Mouse (Mus musculus) spleen, adult 12 weeks (tissue): Measurements from ENCODE around the gene Reep1.
A peak's percentile ranks its signal among the peaks of the same experiment; 100 is the strongest.

Experiments
- DNase-seq: peaks from one replicate; pipeline ENCODE4 v3.0.0; 2022; ENCODE audit warnings: low spot score

The Reep1 gene

DNA sequence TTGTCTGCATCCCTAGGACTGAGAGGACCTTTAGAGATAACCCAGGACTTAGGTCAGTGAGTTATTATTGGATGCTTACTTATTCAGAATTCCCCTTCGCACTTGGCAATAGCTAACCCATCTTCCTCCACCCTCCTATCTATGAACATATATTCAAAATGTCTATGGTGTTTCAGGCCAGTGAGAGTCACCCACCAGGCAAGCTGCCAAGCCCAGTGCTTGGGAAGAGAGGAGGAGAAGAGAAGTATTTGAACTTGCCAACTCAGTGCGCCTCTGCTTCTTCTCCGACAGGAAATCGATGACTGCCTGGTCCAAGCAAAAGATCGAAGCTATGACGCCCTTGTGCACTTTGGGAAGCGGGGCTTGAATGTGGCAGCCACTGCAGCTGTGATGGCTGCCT lies 73.1 kb downstream of the Reep1 start:
- no peak for DNase-seq

DNA sequence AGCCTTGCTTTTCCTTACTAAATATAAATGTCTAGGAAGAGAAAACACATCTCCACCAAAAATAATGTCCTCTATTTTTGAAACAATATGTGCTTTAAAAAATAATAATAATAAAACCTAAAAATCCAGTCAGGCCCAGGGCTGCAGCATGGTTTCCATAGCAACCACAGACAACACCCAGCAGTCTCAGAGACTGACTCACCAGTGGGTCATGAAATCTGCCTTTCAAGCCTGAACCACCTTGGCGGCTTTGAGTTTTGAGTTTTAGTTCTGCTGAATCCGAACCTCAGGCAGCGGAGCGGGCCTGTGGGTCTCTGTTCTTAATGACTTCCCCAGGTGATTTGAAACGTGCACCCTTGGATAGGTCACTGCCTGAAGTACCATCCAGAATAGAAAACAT lies 75.8 kb downstream of the Reep1 start:
- DNase-seq: no peak

GRCm38 (mm10) chr6:71788348-71788747 lies 81.0 kb downstream of the Reep1 start:
- DNase-seq: no peak

DNA sequence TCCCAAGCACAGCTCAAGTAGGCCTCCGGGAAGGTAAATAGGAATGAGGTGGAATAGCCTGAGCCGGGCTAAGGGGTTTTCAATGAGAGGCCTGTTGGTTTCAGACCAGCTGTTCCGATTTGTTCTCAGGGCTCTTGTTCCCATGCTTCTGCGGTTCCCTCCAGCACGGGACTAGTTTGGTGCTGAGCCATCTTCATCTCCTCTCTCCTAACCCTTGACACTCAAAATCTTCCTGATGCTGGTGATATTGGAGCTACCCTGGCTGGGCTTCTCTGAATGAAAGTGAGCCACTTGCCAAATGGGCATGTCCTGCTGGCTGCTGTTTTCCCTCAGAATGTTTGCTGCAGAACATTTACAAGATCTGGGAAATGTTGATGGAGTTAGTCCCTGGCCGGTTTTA lies 84.4 kb downstream of the Reep1 start:
- no peak for DNase-seq

- DNase-seq: no peak
Observed at GRCm38 (mm10) chr6:71799391-71799790, 92.0 kb downstream of the Reep1 start.

DNA sequence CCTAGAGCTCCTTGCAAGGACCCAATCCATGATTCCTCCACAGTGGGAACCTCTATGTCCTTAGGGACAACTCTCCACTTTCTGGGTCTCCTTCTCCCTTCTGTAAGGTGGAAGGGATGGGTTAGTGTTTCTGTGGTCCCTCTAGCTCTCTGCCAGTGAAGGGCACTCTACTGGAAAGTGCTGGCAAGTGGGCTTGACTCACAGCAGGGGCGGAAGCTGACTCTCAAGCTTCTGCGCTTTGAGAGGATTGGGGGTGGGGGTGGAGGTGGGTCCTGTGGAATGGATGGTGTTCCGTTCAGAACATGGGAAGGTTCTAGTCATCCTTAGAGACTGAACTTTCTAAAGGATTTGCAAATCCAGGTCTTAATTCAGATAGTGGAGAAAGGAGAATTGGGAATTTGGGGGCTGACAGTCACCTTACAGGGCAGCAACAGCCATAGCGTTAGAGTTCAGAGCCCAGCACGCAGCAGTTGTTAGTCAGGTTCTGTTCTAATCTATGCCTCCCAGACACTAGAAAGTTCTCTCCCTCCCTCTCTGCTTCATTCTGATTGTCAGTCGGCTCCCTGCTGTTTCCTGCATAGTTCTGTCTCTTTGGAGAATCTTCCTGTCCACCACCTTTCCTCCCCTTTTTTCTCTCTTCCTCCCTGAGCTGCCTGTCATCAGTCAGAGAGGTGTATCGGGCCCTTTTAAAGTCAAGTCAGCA lies 93.8 kb downstream of the Reep1 start:
- DNase-seq: no peak

DNA sequence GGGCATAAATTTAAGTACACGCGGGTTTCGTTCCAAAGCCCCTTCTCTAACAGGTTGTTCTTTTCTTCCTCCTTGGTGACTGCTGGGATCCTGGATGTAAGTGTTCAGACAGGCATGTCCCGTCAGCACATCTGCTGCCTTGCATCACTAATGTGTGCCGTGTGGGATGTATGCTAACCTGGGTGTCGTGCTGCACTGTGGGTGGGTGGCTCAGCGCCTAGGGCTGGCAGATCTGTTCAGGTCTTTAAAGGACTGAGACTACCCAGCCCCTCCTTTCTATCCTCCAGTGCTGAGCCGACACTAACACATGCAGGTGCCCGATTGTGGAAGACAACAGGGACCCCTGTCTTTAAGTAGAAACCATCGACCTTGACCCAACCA lies 94.3 kb downstream of the Reep1 start:
- DNase-seq: no peak

- DNase-seq: no peak
Observed at GRCm38 (mm10) chr6:71803609-71804008, 96.2 kb downstream of the Reep1 start.

- DNase-seq: no peak
Observed at GRCm38 (mm10) chr6:71804061-71804829, 96.9 kb downstream of the Reep1 start.

DNA sequence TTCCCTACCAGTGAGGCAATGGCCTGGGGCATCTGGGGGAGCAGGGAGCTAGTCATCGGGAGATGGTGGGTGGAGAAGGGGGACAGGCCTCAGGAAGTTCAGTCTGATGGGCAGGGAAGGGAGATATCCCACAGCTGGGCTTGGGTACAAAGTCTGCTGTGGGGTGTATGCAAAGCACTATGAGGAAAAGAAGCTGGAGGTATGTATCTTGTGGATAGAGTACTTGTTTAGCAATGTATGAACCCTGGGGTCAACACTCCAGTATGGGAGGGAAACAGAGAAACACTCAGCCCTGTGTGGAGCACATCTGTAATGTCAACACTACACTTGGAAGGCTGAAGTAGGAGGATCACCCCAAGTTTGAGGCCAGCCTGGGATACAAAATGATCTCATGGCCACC lies 99.4 kb downstream of the Reep1 start:
- DNase-seq: no peak

GRCm38 (mm10) chr6:71809890-71810289 lies 102.5 kb downstream of the Reep1 start:
- no peak for DNase-seq

DNA sequence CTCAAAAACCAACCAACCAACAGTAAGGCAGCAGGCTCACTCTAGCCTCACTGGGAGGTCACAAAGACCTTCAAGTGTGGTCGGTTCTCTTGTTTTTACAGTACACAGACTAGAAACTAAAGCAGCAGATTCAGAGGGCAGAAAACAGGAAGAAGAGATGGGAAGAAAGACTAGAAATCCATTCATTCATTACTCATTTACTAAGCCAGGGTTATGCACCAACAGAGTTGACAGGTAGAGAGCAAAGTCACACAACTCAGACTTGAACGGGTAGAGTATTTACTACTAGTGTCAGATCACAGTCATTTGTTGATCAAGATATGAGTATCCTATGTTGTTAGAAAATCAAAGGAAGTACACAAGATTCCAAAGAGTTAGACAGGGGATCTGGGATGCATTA lies 105.5 kb downstream of the Reep1 start:
- no peak for DNase-seq

DNA sequence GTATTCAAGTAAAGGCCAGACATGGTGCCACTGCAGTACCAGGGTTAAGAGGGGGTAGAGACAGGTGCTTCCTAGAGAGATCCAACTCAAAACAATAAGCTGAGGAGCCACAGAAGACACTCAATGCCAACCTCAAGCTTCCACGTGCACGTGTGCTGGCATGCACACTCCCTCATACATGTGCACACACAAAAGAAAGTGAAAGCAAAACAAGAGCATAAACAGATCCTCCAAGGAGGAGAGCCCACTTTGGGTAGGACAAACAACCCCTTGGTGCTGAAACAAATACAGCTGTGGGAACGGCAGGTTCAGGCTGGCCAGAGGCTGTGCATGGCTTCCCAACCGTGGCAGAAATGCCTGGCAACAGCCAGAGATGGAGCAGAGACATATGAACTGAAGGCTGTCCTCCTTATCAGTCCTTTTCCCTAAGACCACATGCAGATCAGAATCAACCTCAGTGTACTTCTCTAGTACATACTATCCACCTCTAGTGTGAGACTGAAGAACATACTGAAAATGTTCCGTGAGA lies 112.5 kb downstream of the Reep1 start:
- DNase-seq: no peak

- DNase-seq: no peak
Observed at GRCm38 (mm10) chr6:71823085-71823484, 115.7 kb downstream of the Reep1 start.

DNA sequence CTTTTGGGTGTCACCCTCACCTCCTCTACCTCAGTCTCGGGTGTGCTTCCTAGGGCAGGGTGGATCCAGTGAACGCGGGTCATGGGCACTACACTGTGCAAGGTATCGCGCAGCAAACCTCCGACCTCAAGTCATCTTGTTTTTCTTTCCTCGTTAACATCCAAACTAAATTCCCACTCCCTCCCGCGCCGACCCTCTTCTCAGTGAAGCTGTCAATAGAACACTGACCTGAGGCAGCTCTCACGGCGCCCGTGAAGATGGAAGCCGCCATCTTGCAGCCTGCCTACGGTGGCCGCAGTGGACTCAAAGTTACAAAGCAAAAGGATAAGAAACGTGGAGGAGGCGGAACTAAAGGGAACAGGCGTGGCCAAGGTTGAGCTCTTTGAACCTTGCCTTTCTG lies 116.1 kb downstream of the Reep1 start:
- DNase-seq: peak; percentile 80

GRCm38 (mm10) chr6:71823961-71824360 lies 116.6 kb downstream of the Reep1 start:
- no peak for DNase-seq

GRCm38 (mm10) chr6:71826869-71827268 lies 119.5 kb downstream of the Reep1 start, which contains the start of gene Mrpl35:
Mrpl35 (minus strand) TSS chr6:71826969.
- DNase-seq: no peak

DNA sequence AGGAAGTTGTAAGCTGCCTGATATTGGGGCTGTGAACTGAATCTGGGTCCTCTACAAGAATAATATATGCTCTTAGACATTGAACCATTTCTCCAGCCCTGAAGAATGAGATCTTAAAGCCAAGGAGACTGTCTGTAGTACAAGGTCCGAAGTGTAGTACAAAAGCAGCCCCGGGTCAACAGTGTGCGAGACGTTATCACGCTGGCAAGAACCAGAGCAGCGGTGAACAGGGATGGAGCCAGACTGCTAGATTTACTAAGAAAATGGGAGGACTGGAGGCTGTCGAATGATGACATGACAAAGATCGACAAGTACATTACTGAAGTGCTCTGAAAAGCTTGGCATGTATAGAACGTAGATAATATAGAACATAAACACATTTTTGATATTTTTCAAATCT lies 122.4 kb downstream of the Reep1 start:
- DNase-seq: no peak

- DNase-seq: peak; percentile 91
Observed at GRCm38 (mm10) chr6:71830690-71831580, 123.6 kb downstream of the Reep1 start, which contains the start of gene Immt. Immt (plus strand) TSS chr6:71831331.

GRCm38 (mm10) chr6:71831581-71831960 lies 124.2 kb downstream of the Reep1 start:
- DNase-seq: peak; percentile 87

- DNase-seq: no peak
Observed at GRCm38 (mm10) chr6:71836811-71837210, 129.4 kb downstream of the Reep1 start.

DNA sequence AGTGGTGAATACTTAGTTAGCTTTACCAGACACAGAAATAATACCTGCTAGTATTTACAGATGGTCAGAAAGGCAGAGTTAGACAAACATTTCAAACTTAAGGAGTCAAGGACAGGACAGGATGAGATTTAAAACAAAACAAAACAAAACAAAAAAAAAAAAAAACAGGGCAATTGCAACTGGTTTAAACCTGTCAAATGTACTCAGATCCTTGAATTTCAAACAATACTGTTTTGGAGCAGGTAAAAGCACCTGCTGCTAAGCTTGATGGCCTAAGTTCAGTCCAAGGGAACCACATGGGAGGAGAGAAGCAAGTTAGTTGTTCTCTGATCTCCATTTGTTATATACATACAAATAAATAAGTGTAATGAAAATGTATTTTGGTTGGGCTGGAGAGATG lies 132.5 kb downstream of the Reep1 start:
- no peak for DNase-seq
